Mouse (Mus musculus): ENCODE measurements around the gene Galnt17. TPM values are rescaled to one million over a fixed set of nuclear protein-coding genes. Genes with fewer than 3 reads are reported as not detected.

Gene Galnt17
- polyA plus RNA-seq, 1 experiment from 2014 or later = 8.1 TPM

GRCm38 (mm10) chr5:131229744-131230143 lies 78.6 kb downstream of the Galnt17 start:
- H3K27ac ChIP-seq (ENCODE audit: low read depth, low read length) = no peak overlapping the region
- H3K4me3 ChIP-seq (ENCODE audit: low read length) = no peak overlapping the region
- ATAC-seq = no peak
- WGBS = 84% methylated on average over 10 of the region's 10 CpGs
- H3K4me1 ChIP-seq (ENCODE audit: control insufficient read depth, insufficient read depth, low read depth, low read length) = no peaks in the 10 kb centered on the region
- H3K9ac ChIP-seq (ENCODE audit: low read depth, low read length) = no peak overlapping the region
- no peaks in the 10 kb centered on the region for H3K27me3 ChIP-seq (replicated peaks; ENCODE audit: control insufficient read depth, insufficient read depth, low read length)
- no peak overlapping the region for H3K4me2 ChIP-seq (ENCODE audit: low read length)
- no peaks in the 10 kb centered on the region for H3K9me3 ChIP-seq (ENCODE audit: control insufficient read depth, low read length)
- no peaks in the 10 kb centered on the region for H3K36me3 ChIP-seq (ENCODE audit: control insufficient read depth, insufficient read depth, low read length)

GRCm38 (mm10) chr5:131223416-131223815 lies 84.9 kb downstream of the Galnt17 start:
- H3K9me3 ChIP-seq (ENCODE audit: control insufficient read depth, low read length) = no peaks in the 10 kb centered on the region
- 55% methylated on average over 1 of the region's 1 CpGs for WGBS
- no peak overlapping the region for H3K4me3 ChIP-seq (ENCODE audit: low read length)
- no peak overlapping the region for H3K9ac ChIP-seq (ENCODE audit: low read depth, low read length)
- H3K4me2 ChIP-seq (ENCODE audit: low read length) = no peak overlapping the region
- H3K4me1 ChIP-seq (ENCODE audit: control insufficient read depth, insufficient read depth, low read depth, low read length) = no peaks in the 10 kb centered on the region; the same call in 1 of the 2 replicates
- no peaks in the 10 kb centered on the region for H3K27me3 ChIP-seq (replicated peaks; ENCODE audit: control insufficient read depth, insufficient read depth, low read length)
- ATAC-seq = no peak
- H3K36me3 ChIP-seq (ENCODE audit: control insufficient read depth, insufficient read depth, low read length) = no peaks in the 10 kb centered on the region
- H3K27ac ChIP-seq (ENCODE audit: low read depth, low read length) = no peak overlapping the region

GRCm38 (mm10) chr5:131222498-131223244 lies 85.6 kb downstream of the Galnt17 start:
- H3K4me1 ChIP-seq (ENCODE audit: control insufficient read depth, insufficient read depth, low read depth, low read length) = no peaks in the 10 kb centered on the region; the same call in 1 of the 2 replicates
- H3K4me2 ChIP-seq (ENCODE audit: low read length) = no peak overlapping the region
- H3K9me3 ChIP-seq (ENCODE audit: control insufficient read depth, low read length) = no peaks in the 10 kb centered on the region
- H3K4me3 ChIP-seq (ENCODE audit: low read length) = no peak overlapping the region
- no peak overlapping the region; the same call in 1 of the 2 replicates for H3K27ac ChIP-seq (ENCODE audit: low read depth, low read length)
- H3K27me3 ChIP-seq (replicated peaks; ENCODE audit: control insufficient read depth, insufficient read depth, low read length) = no peaks in the 10 kb centered on the region
- H3K9ac ChIP-seq (ENCODE audit: low read depth, low read length) = no peak overlapping the region
- no peaks in the 10 kb centered on the region for H3K36me3 ChIP-seq (ENCODE audit: control insufficient read depth, insufficient read depth, low read length)
- 81% methylated on average over 10 of the region's 10 CpGs for whole genome bisulfite sequencing
- ATAC-seq = no peak

- Histone ChIP-seq H3K4me2 (ENCODE audit: low read length) (no peak overlapping the region), H3K36me3 (ENCODE audit: control insufficient read depth, insufficient read depth, low read length) (no peaks in the 10 kb centered on the region), H3K27ac (ENCODE audit: low read depth, low read length) (no peak overlapping the region), H3K4me3 (ENCODE audit: low read length) (no peak overlapping the region), H3K9me3 (ENCODE audit: control insufficient read depth, low read length) (no peaks in the 10 kb centered on the region), H3K4me1 (ENCODE audit: control insufficient read depth, insufficient read depth, low read depth, low read length) (no peaks in the 10 kb centered on the region; the same call in 1 of the 2 replicates), H3K27me3 (replicated peaks; ENCODE audit: control insufficient read depth, insufficient read depth, low read length) (no peaks in the 10 kb centered on the region), H3K9ac (ENCODE audit: low read depth, low read length) (no peak overlapping the region)
- 84% methylated on average over 3 of the region's 3 CpGs for WGBS
- no peak for ATAC-seq
Observed at GRCm38 (mm10) chr5:131218221-131218620, 90.1 kb downstream of the Galnt17 start.

- Histone ChIP-seq H3K4me3 (ENCODE audit: low read length) (no peak overlapping the region), H3K36me3 (ENCODE audit: control insufficient read depth, insufficient read depth, low read length) (no peaks in the 10 kb centered on the region), H3K9me3 (ENCODE audit: control insufficient read depth, low read length) (no peaks in the 10 kb centered on the region), H3K9ac (ENCODE audit: low read depth, low read length) (no peak overlapping the region), H3K4me2 (ENCODE audit: low read length) (no peak overlapping the region), H3K27me3 (replicated peaks; ENCODE audit: control insufficient read depth, insufficient read depth, low read length) (no peaks in the 10 kb centered on the region), H3K27ac (ENCODE audit: low read depth, low read length) (no peak overlapping the region), H3K4me1 (ENCODE audit: control insufficient read depth, insufficient read depth, low read depth, low read length) (no peaks in the 10 kb centered on the region)
- WGBS = 51% methylated on average over 3 of the region's 3 CpGs
- ATAC-seq = no peak
Observed at GRCm38 (mm10) chr5:131211618-131212017, 96.7 kb downstream of the Galnt17 start.

GRCm38 (mm10) chr5:131201146-131201545 lies 107.2 kb downstream of the Galnt17 start:
- no peak overlapping the region for H3K9ac ChIP-seq (ENCODE audit: low read depth, low read length)
- ATAC-seq = no peak
- H3K9me3 ChIP-seq (ENCODE audit: control insufficient read depth, low read length) = no peaks in the 10 kb centered on the region

GRCm38 (mm10) chr5:131192311-131192710 lies 116.0 kb downstream of the Galnt17 start:
- H3K4me1 ChIP-seq (ENCODE audit: control insufficient read depth, insufficient read depth, low read depth, low read length) = no peaks in the 10 kb centered on the region
- no peaks in the 10 kb centered on the region for H3K36me3 ChIP-seq (ENCODE audit: control insufficient read depth, insufficient read depth, low read length)
- H3K9ac ChIP-seq (ENCODE audit: low read depth, low read length) = no peak overlapping the region
- no peak for ATAC-seq
- H3K27ac ChIP-seq (ENCODE audit: low read depth, low read length) = no peak overlapping the region
- no peaks in the 10 kb centered on the region for H3K27me3 ChIP-seq (replicated peaks; ENCODE audit: control insufficient read depth, insufficient read depth, low read length)
- WGBS = 75% methylated on average over 3 of the region's 3 CpGs
- H3K4me3 ChIP-seq (ENCODE audit: low read length) = no peak overlapping the region
- no peaks in the 10 kb centered on the region for H3K9me3 ChIP-seq (ENCODE audit: control insufficient read depth, low read length)
- H3K4me2 ChIP-seq (ENCODE audit: low read length) = no peak overlapping the region

More at GRCm38 (mm10) chr5:131201146-131201545, 107.2 kb downstream of the Galnt17 start:
- 39% methylated on average over 2 of the region's 2 CpGs for WGBS
- H3K27ac ChIP-seq (ENCODE audit: low read depth, low read length) = no peak overlapping the region
- no peaks in the 10 kb centered on the region for H3K27me3 ChIP-seq (replicated peaks; ENCODE audit: control insufficient read depth, insufficient read depth, low read length)
- no peaks in the 10 kb centered on the region for H3K4me1 ChIP-seq (ENCODE audit: control insufficient read depth, insufficient read depth, low read depth, low read length)
- H3K36me3 ChIP-seq (ENCODE audit: control insufficient read depth, insufficient read depth, low read length) = no peaks in the 10 kb centered on the region
- no peak overlapping the region for H3K4me2 ChIP-seq (ENCODE audit: low read length)
- no peak overlapping the region for H3K4me3 ChIP-seq (ENCODE audit: low read length)

- no peak overlapping the region for H3K4me3 ChIP-seq (ENCODE audit: low read length)
- no peak overlapping the region for H3K27ac ChIP-seq (ENCODE audit: low read depth, low read length)
- no peaks in the 10 kb centered on the region for H3K27me3 ChIP-seq (replicated peaks; ENCODE audit: control insufficient read depth, insufficient read depth, low read length)
- H3K36me3 ChIP-seq (ENCODE audit: control insufficient read depth, insufficient read depth, low read length) = no peaks in the 10 kb centered on the region
- no peaks in the 10 kb centered on the region for H3K9me3 ChIP-seq (ENCODE audit: control insufficient read depth, low read length)
- no peaks in the 10 kb centered on the region for H3K4me1 ChIP-seq (ENCODE audit: control insufficient read depth, insufficient read depth, low read depth, low read length)
- H3K4me2 ChIP-seq (ENCODE audit: low read length) = no peak overlapping the region
- H3K9ac ChIP-seq (ENCODE audit: low read depth, low read length) = no peak overlapping the region
- no peak for ATAC-seq
Observed at GRCm38 (mm10) chr5:131184566-131184965, 123.7 kb downstream of the Galnt17 start.

- no peaks in the 10 kb centered on the region for H3K9me3 ChIP-seq (ENCODE audit: control insufficient read depth, low read length)
- 74% methylated on average over 1 of the region's 1 CpGs for WGBS
- no peak overlapping the region for H3K27ac ChIP-seq (ENCODE audit: low read depth, low read length)
- no peak for ATAC-seq
- no peak overlapping the region for H3K4me2 ChIP-seq (ENCODE audit: low read length)
- H3K4me1 ChIP-seq (ENCODE audit: control insufficient read depth, insufficient read depth, low read depth, low read length) = peaks cover 4% of the 10 kb centered on the region; the same call in 1 of the 2 replicates
- no peak overlapping the region for H3K9ac ChIP-seq (ENCODE audit: low read depth, low read length)
- H3K27me3 ChIP-seq (replicated peaks; ENCODE audit: control insufficient read depth, insufficient read depth, low read length) = no peaks in the 10 kb centered on the region
- no peak overlapping the region for H3K4me3 ChIP-seq (ENCODE audit: low read length)
- H3K36me3 ChIP-seq (ENCODE audit: control insufficient read depth, insufficient read depth, low read length) = no peaks in the 10 kb centered on the region
Observed at GRCm38 (mm10) chr5:131181231-131181630, 127.1 kb downstream of the Galnt17 start.

All from hindbrain, embryonic 16.5 days (tissue).